Mouse (Mus musculus): ENCODE results near the gene Ap3d1. TPM values are rescaled to one million over a fixed set of nuclear protein-coding genes. Genes with fewer than 3 reads are reported as not detected.

Ap3d1 gene
- polyA plus RNA-seq, 1 experiment from 2014 or later, result 45.7 TPM

DNA sequence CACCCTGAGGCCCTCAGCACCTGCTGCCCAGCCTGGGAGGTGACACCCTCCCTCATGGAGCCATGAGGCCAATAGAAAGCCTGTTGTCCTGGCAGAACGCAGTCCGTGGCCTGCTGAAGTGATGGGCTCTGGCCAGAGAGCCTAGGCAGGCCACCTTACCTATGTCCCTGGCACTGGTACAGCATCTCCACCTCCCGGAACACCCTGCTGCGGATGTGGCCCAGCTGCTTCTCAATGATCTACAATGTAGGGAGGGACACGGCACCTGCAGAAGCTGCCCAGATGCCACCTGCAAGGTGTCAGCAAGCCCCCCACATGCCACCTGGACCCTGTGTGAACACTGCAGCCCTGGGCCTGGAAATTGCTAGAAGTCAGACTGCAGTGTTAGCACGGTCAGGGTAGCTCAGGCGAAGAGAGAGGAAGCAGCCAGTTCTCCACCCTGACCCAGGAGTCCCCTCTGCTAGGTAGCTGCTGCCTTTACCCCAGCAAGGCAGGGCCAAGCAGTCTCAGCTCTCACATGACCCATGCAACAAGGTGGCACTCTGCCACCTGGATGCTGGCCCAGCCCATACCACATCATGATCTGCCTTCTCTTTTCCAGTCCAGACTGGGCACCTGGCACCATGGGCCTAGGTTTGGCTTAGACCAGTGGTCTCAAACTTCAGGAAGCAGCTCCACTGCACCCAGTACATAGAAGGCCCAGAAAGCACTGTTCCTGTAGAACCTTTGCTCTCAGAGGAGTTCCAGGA lies 72.2 kb downstream of the Ap3d1 start:
- Histone ChIP-seq H3K4me2 (ENCODE audit: low read depth, low read length) (no peak overlapping the region), H3K27ac (ENCODE audit: low read length) (0 out of 2 replicates have a peak overlapping the region, but pooled peaks have one; percentile 19), H3K4me3 (ENCODE audit: low read length) (no peak overlapping the region), H3K27me3 (ENCODE audit: control insufficient read depth, insufficient read depth, low read length) (no peaks in the 10 kb centered on the region), H3K9me3 (replicated peaks; ENCODE audit: control insufficient read depth, low read length) (no peaks in the 10 kb centered on the region), H3K9ac (ENCODE audit: low read length) (peak overlapping the region; percentile 35; the same call in 1 of the 2 replicates), H3K4me1 (ENCODE audit: control insufficient read depth, insufficient read depth, low read length) (peaks cover 53% of the 10 kb centered on the region), H3K36me3 (ENCODE audit: control insufficient read depth, insufficient read depth) (peaks cover 53% of the 10 kb centered on the region)
- WGBS, result 93% methylated on average over 7 of the region's 7 CpGs
- 0 out of 2 replicates have a peak, but pooled peaks have one; percentile 11 for ATAC-seq (replicated peaks; ENCODE audit: extremely low read depth, insufficient read depth, low FRiP score)

DNA sequence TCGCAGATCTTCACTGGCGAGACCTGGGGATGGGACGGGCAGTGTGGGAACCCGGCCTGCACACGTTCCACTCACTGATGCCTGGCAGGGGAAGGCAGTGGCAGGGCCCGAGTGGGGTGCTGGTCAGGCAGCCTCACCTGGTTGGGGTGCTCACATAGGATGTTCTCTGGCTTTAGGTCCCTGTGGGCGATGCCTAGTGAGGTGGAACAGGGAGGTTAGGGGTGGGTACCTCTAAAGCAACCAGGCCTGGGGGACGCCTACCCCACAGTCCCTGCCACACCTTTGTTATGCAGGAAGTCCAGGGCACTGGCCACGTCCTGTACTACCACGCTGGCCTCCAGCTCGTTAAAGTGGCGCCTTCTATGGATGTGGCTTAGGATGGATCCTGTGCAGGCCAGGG lies 73.0 kb downstream of the Ap3d1 start:
- no peak for ATAC-seq (replicated peaks; ENCODE audit: extremely low read depth, insufficient read depth, low FRiP score)
- H3K27me3 ChIP-seq (ENCODE audit: control insufficient read depth, insufficient read depth, low read length), result no peaks in the 10 kb centered on the region
- H3K4me3 ChIP-seq (ENCODE audit: low read length), result no peak overlapping the region
- H3K4me1 ChIP-seq (ENCODE audit: control insufficient read depth, insufficient read depth, low read length), result peaks cover 53% of the 10 kb centered on the region
- no peak overlapping the region for H3K9ac ChIP-seq (ENCODE audit: low read length)
- no peak overlapping the region for H3K27ac ChIP-seq (ENCODE audit: low read length)
- no peaks in the 10 kb centered on the region for H3K9me3 ChIP-seq (replicated peaks; ENCODE audit: control insufficient read depth, low read length)
- no peak overlapping the region for H3K4me2 ChIP-seq (ENCODE audit: low read depth, low read length)
- WGBS, result 85% methylated on average over 12 of the region's 12 CpGs
- H3K36me3 ChIP-seq (ENCODE audit: control insufficient read depth, insufficient read depth), result peaks cover 53% of the 10 kb centered on the region

DNA sequence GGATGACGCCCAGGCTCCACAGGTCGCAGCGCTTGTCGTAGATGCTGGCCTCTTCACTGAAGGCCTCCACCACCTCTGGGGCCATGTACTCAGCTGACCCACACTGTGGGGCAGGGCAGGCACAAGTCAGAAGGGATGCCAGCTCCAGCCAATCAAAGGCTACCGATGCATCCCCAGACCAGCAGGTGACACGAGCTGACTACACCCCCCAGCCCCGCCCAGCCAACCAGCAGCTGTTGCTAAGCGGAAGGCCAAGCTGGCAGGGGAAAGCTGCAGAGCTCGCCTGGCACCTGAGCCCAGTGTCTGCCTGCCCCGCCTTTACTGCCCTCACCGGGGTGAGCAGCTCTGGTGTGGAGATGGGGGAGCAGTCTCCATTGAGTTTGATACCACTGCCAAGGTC lies 73.5 kb downstream of the Ap3d1 start:
- ATAC-seq (replicated peaks; ENCODE audit: extremely low read depth, insufficient read depth, low FRiP score), result no peak
- no peak overlapping the region for H3K9ac ChIP-seq (ENCODE audit: low read length)
- no peak overlapping the region for H3K27ac ChIP-seq (ENCODE audit: low read length)
- no peak overlapping the region for H3K4me3 ChIP-seq (ENCODE audit: low read length)
- H3K9me3 ChIP-seq (replicated peaks; ENCODE audit: control insufficient read depth, low read length), result no peaks in the 10 kb centered on the region
- H3K4me2 ChIP-seq (ENCODE audit: low read depth, low read length), result no peak overlapping the region
- H3K36me3 ChIP-seq (ENCODE audit: control insufficient read depth, insufficient read depth), result peaks cover 53% of the 10 kb centered on the region
- H3K4me1 ChIP-seq (ENCODE audit: control insufficient read depth, insufficient read depth, low read length), result peaks cover 53% of the 10 kb centered on the region
- 88% methylated on average over 11 of the region's 11 CpGs for WGBS
- no peaks in the 10 kb centered on the region for H3K27me3 ChIP-seq (ENCODE audit: control insufficient read depth, insufficient read depth, low read length)

DNA sequence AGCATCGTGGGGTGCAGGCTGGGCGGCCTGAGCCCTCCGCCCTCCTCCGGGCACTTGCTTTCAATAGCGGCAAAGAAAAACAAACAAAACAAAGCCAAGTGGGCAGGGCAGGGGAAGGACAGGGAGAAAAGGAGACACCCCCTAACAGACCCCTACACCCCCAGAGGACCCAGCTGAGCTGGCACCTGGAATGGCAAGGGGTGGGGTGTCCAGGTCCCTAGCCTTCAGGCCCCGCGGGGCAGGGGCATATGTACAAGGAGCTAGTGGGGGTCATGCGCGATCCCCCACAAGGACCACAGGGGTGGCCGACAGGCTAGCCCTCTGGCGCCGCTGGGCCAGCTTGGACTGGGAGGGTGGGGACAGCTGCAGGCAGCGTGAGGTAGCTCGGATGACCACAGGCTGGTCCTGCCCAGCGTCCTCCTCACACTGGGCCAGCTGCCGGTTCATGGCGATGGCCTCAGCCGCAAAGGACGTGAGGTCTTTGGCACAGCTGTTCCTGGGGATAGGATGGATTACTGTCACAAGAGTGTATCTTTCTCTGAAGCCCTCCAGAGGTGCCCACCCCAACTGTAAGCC lies 75.1 kb downstream of the Ap3d1 start:
- H3K9me3 ChIP-seq (replicated peaks; ENCODE audit: control insufficient read depth, low read length), result no peaks in the 10 kb centered on the region
- no peak overlapping the region for H3K27ac ChIP-seq (ENCODE audit: low read length)

DNA sequence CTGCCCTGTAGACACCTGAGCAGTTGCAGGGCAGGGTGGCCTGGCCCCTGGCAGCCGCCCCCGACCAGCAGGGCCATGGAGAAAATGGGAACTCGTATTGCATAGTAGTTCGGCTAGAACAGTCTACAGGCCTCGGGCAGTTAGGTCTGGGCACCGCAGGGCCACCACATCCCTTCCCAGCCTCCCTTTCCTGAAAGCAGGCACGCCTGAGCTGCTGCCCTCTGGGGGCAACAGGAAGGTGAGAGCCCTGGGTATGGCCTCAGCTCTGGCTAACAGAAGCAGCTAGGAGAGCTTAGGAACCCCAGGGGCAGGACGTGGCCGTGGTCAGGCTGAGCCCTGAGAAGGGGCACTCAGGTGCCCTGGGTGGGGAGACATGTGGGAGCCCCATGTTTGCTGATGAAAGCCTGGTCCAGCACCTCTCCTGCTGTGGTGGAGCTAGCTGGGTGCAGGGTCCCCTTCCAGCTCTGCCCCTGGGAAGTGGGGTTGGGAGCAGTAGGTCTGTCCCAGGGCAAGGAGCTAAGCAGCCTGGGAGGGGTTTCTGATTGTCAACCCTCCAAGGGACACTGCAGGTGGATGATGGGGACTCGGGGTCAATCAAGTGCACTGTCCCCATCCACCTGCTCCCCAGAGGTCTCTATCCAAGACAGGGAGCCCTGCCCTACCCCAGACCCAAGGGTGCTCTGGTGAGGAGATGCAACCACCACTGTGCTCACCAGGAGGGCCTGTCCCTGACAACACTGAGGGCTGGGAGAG lies 75.9 kb downstream of the Ap3d1 start:
- ATAC-seq (replicated peaks; ENCODE audit: extremely low read depth, insufficient read depth, low FRiP score), result no peak
- 69% methylated on average over 10 of the region's 10 CpGs for WGBS

More for the DNA sequence above, 75.1 kb downstream of the Ap3d1 start:
- Histone ChIP-seq H3K36me3 (ENCODE audit: control insufficient read depth, insufficient read depth) (peaks cover 53% of the 10 kb centered on the region), H3K4me2 (ENCODE audit: low read depth, low read length) (no peak overlapping the region), H3K27me3 (ENCODE audit: control insufficient read depth, insufficient read depth, low read length) (no peaks in the 10 kb centered on the region), H3K9ac (ENCODE audit: low read length) (no peak overlapping the region), H3K4me3 (ENCODE audit: low read length) (no peak overlapping the region), H3K4me1 (ENCODE audit: control insufficient read depth, insufficient read depth, low read length) (peaks cover 48% of the 10 kb centered on the region)
- WGBS, result 80% methylated on average over 19 of the region's 19 CpGs
- no peak for ATAC-seq (replicated peaks; ENCODE audit: extremely low read depth, insufficient read depth, low FRiP score)

DNA sequence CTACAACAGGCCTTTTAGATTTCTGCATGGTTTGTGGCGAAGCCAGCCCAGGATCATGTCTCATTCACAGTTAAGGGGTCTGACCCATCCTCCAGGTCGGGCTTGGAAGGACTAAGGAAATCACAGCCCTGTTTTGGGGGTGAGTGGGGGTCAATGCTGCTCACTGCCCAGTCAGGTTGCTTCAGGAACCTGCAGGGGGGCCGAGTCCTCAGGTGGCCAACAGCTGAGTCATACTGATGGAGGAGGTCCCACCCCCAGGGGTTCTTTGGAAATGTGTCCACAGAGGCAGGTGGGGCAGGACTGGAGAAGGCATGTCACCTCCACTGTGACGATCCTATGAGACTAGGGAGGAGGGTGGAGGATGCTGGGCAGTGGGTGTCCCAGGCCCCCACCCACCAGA lies 76.6 kb downstream of the Ap3d1 start:
- no peak for ATAC-seq (replicated peaks; ENCODE audit: extremely low read depth, insufficient read depth, low FRiP score)
- Histone ChIP-seq H3K9ac (ENCODE audit: low read length) (peak overlapping the region; percentile 69), H3K4me3 (ENCODE audit: low read length) (no peak overlapping the region), H3K9me3 (replicated peaks; ENCODE audit: control insufficient read depth, low read length) (no peaks in the 10 kb centered on the region), H3K4me2 (ENCODE audit: low read depth, low read length) (peak overlapping the region; percentile 47; the same call in 1 of the 2 replicates), H3K4me1 (ENCODE audit: control insufficient read depth, insufficient read depth, low read length) (peaks cover 44% of the 10 kb centered on the region), H3K36me3 (ENCODE audit: control insufficient read depth, insufficient read depth) (peaks cover 43% of the 10 kb centered on the region), H3K27me3 (ENCODE audit: control insufficient read depth, insufficient read depth, low read length) (no peaks in the 10 kb centered on the region), H3K27ac (ENCODE audit: low read length) (peak overlapping the region; percentile 89)
- WGBS, result 59% methylated on average over 4 of the region's 4 CpGs

More for the DNA sequence above, 75.9 kb downstream of the Ap3d1 start:
- Histone ChIP-seq H3K9me3 (replicated peaks; ENCODE audit: control insufficient read depth, low read length) (no peaks in the 10 kb centered on the region), H3K9ac (ENCODE audit: low read length) (peak overlapping the region; percentile 69; the same call in 1 of the 2 replicates), H3K27ac (ENCODE audit: low read length) (peak overlapping the region; percentile 89), H3K4me3 (ENCODE audit: low read length) (no peak overlapping the region), H3K4me1 (ENCODE audit: control insufficient read depth, insufficient read depth, low read length) (peaks cover 43% of the 10 kb centered on the region), H3K36me3 (ENCODE audit: control insufficient read depth, insufficient read depth) (peaks cover 46% of the 10 kb centered on the region), H3K27me3 (ENCODE audit: control insufficient read depth, insufficient read depth, low read length) (no peaks in the 10 kb centered on the region), H3K4me2 (ENCODE audit: low read depth, low read length) (no peak overlapping the region)

DNA sequence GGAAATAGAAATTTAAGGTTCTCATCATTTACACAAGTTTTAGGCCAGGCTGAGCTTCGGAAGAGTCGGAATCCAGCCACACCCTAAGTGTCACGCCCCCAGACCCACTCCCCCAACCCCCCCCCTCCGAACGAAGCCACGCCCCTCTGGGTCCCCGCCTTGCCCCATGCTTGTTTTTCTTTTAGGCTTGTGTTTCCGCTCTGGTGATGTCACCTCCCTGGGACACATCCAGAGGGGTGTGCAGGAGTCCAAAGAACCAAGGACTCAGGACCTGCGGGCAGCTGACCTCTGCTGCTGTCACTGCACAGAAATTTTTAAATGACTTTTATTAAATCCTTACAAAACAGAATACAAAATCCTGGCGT lies 77.1 kb downstream of the Ap3d1 start:
- H3K36me3 ChIP-seq (ENCODE audit: control insufficient read depth, insufficient read depth), result peaks cover 41% of the 10 kb centered on the region
- peaks cover 40% of the 10 kb centered on the region for H3K4me1 ChIP-seq (ENCODE audit: control insufficient read depth, insufficient read depth, low read length)
- peak overlapping the region; percentile 9 for H3K4me3 ChIP-seq (ENCODE audit: low read length)
- H3K9me3 ChIP-seq (replicated peaks; ENCODE audit: control insufficient read depth, low read length), result no peaks in the 10 kb centered on the region
- peak; percentile 61 for ATAC-seq (replicated peaks; ENCODE audit: extremely low read depth, insufficient read depth, low FRiP score)
- 15% methylated on average over 10 of the region's 10 CpGs for WGBS
- H3K9ac ChIP-seq (ENCODE audit: low read length), result peak overlapping the region; percentile 69
- peak overlapping the region; percentile 47 for H3K4me2 ChIP-seq (ENCODE audit: low read depth, low read length)
- H3K27ac ChIP-seq (ENCODE audit: low read length), result peak overlapping the region; percentile 89
- H3K27me3 ChIP-seq (ENCODE audit: control insufficient read depth, insufficient read depth, low read length), result no peaks in the 10 kb centered on the region

DNA sequence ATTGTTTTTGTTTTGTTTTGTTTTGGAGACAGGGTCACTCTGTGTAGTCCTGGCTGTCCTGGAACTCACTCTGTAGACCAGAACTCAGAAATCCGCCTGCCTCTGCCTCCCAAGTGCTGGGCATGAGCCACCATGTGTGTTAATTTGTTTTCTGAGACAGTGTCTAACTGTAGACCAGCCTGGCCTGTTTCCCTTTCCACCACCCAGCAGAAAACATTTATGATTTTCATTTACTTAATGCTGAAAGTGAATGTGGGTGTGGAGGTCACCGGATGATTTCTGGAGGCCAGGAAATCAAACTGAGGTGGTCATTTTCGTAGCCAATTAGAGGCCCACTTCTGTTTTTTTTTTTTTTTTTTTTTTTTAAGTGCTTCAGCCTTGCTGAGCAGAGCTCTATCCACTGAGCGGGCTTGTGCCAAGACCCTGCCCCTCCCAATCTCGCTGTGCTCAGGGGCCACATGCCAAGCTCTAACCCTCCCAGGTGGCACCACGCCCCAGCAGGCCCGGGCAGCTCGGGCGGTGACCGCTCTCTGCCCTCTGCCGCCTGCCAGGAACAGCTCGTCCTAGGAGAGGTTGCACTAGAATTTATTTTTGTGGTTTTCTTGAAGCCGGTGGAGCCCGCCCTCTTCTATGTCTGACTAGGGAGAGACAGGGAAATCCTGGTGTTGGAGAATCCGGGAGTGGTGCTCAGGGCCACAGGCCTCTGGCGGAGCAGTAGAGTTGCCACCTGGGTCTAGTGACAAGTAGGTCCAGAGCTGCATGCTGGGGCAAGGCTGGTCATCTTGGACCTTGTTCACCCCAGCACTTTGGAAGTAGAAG lies 77.7 kb downstream of the Ap3d1 start:
- Histone ChIP-seq H3K9me3 (replicated peaks; ENCODE audit: control insufficient read depth, low read length) (no peaks in the 10 kb centered on the region), H3K4me3 (ENCODE audit: low read length) (peak overlapping the region; percentile 9), H3K9ac (ENCODE audit: low read length) (peak overlapping the region; percentile 69), H3K4me1 (ENCODE audit: control insufficient read depth, insufficient read depth, low read length) (peaks cover 35% of the 10 kb centered on the region), H3K27ac (ENCODE audit: low read length) (peak overlapping the region; percentile 89), H3K27me3 (ENCODE audit: control insufficient read depth, insufficient read depth, low read length) (no peaks in the 10 kb centered on the region), H3K36me3 (ENCODE audit: control insufficient read depth, insufficient read depth) (peaks cover 35% of the 10 kb centered on the region), H3K4me2 (ENCODE audit: low read depth, low read length) (peak overlapping the region; percentile 47)
- peak; percentile 78 for ATAC-seq (replicated peaks; ENCODE audit: extremely low read depth, insufficient read depth, low FRiP score)
- WGBS, result 8% methylated on average over 16 of the region's 16 CpGs

Measured in heart, embryonic 16.5 days (tissue).